Comparison of ENCODE assay signal across 16 mouse cellular contexts in genomic region chr12:4407085-4407484, GRCm38 (mm10).
DNase-seq lines count a peak whose midpoint lies in the region; ATAC-seq and TF ChIP-seq lines count a peak whose summit lies in the region.
"Had no signal": no experiment of that assay in that cellular context is flagged by ENCODE, and none has a peak within 500 bp of the region (broad histone marks: within the 10 kb centered on the region; RNA-seq: fewer than 3 reads in every experiment).

No protein-coding gene starts in this region.

- no peak overlapping the region for H3K9ac ChIP-seq in hindbrain, postnatal 0 days (replicated peaks; ENCODE audit: low read length)
- H3K9ac ChIP-seq in hindbrain, embryonic 14.5 days, result no peak overlapping the region
- H3K9ac ChIP-seq in lung, postnatal 0 days (replicated peaks; ENCODE audit: low read depth), result no peak overlapping the region
- H3K9ac ChIP-seq: embryonic facial prominence, embryonic 15.5 days; liver, embryonic 14.5 days; midbrain, embryonic 13.5 days had no signal

- H3K27ac ChIP-seq in hindbrain, postnatal 0 days, result no peak overlapping the region
- H3K27ac ChIP-seq in hindbrain, embryonic 14.5 days, result no peak overlapping the region
- H3K27ac ChIP-seq in lung, postnatal 0 days (ENCODE audit: low read length), result no peak overlapping the region
- H3K27ac ChIP-seq: embryonic facial prominence, embryonic 15.5 days; liver, embryonic 14.5 days; midbrain, embryonic 13.5 days had no signal

- DNase-seq in cerebellum, adult 9-10 months, result peak; percentile 13
- no peak for DNase-seq in cerebellum, postnatal 36 days
- DNase-seq in hindbrain, postnatal 0 days (ENCODE audit: low spot score), result peak; percentile 26
- no peak for DNase-seq in hindbrain, embryonic 14.5 days (ENCODE audit: low spot score)
- DNase-seq in brain, adult 2 months (ENCODE audit: low read depth, low spot score), result peak; percentile 66
- DNase-seq in kidney, postnatal 14 days, result peak; percentile 57
- no peak for DNase-seq in heart, postnatal 4 days
- no peak for DNase-seq in lung, postnatal 0 days (ENCODE audit: low spot score)
- DNase-seq: adrenal gland, postnatal 36 days; cerebellum, adult 9-11 months; thymus, postnatal 25 days had no signal

- no peaks in the 10 kb centered on the region for H3K27me3 ChIP-seq in hindbrain, postnatal 0 days (ENCODE audit: insufficient read depth, low read length)
- no peaks in the 10 kb centered on the region for H3K27me3 ChIP-seq in hindbrain, embryonic 14.5 days (ENCODE audit: control insufficient read depth, insufficient read depth, low read length)
- H3K27me3 ChIP-seq in lung, postnatal 0 days (replicated peaks; ENCODE audit: insufficient read depth, low read length), result no peaks in the 10 kb centered on the region
- H3K27me3 ChIP-seq: embryonic facial prominence, embryonic 15.5 days; midbrain, embryonic 13.5 days had no signal

- no peak for TF ChIP-seq CTCF in hindbrain, postnatal 0 days (IDR thresholded peaks at IDR 0.05; ENCODE audit: low read depth)
- TF ChIP-seq CTCF in lung, postnatal 0 days (IDR thresholded peaks at IDR 0.05), result no peak

- no peak overlapping the region for H3K4me3 ChIP-seq in hindbrain, postnatal 0 days (ENCODE audit: low read length)
- H3K4me3 ChIP-seq in hindbrain, embryonic 14.5 days (replicated peaks; ENCODE audit: low read length), result no peak overlapping the region
- no peak overlapping the region for H3K4me3 ChIP-seq in lung, postnatal 0 days (ENCODE audit: low read depth, low read length)
- H3K4me3 ChIP-seq: embryonic facial prominence, embryonic 15.5 days; midbrain, embryonic 13.5 days; myocyte had no signal

- ATAC-seq in hindbrain, postnatal 0 days, result no peak
- ATAC-seq in hindbrain, embryonic 14.5 days (ENCODE audit: low FRiP score), result no peak
- no peak for ATAC-seq in lung, postnatal 0 days
- ATAC-seq: inflammation-experienced regulatory T-cells, adult 6 months; midbrain, embryonic 13.5 days had no signal

- no peaks in the 10 kb centered on the region for H3K9me3 ChIP-seq in hindbrain, postnatal 0 days (ENCODE audit: low read length)
- no peaks in the 10 kb centered on the region for H3K9me3 ChIP-seq in hindbrain, embryonic 14.5 days (ENCODE audit: control insufficient read depth, low read length)
- no peaks in the 10 kb centered on the region for H3K9me3 ChIP-seq in lung, postnatal 0 days (ENCODE audit: low read length)
- H3K9me3 ChIP-seq: embryonic facial prominence, embryonic 15.5 days; midbrain, embryonic 13.5 days had no signal

- no peak overlapping the region for H3K4me2 ChIP-seq in hindbrain, postnatal 0 days (ENCODE audit: low read depth, low read length)
- no peak overlapping the region for H3K4me2 ChIP-seq in hindbrain, embryonic 14.5 days (replicated peaks)
- no peak overlapping the region for H3K4me2 ChIP-seq in lung, postnatal 0 days (replicated peaks; ENCODE audit: low read depth, low read length)
- H3K4me2 ChIP-seq: embryonic facial prominence, embryonic 15.5 days; midbrain, embryonic 13.5 days had no signal

- no peaks in the 10 kb centered on the region for H3K36me3 ChIP-seq in hindbrain, postnatal 0 days (ENCODE audit: insufficient read depth, low read length)
- H3K36me3 ChIP-seq in hindbrain, embryonic 14.5 days (replicated peaks; ENCODE audit: control insufficient read depth, insufficient read depth), result no peaks in the 10 kb centered on the region
- no peaks in the 10 kb centered on the region for H3K36me3 ChIP-seq in lung, postnatal 0 days (ENCODE audit: insufficient read depth, low read length)
- H3K36me3 ChIP-seq: embryonic facial prominence, embryonic 15.5 days; midbrain, embryonic 13.5 days had no signal

- no peak for TF ChIP-seq EP300 in lung, postnatal 0 days (IDR thresholded peaks at IDR 0.05)

- 40% methylated on average over 2 of the region's 2 CpGs for WGBS in hindbrain, postnatal 0 days
- WGBS in hindbrain, embryonic 14.5 days, result 60% methylated on average over 2 of the region's 2 CpGs
- 50% methylated on average over 2 of the region's 2 CpGs for WGBS in lung, postnatal 0 days

- H3K4me1 ChIP-seq in hindbrain, postnatal 0 days (ENCODE audit: insufficient read depth, low read length), result no peaks in the 10 kb centered on the region
- H3K4me1 ChIP-seq in hindbrain, embryonic 14.5 days (replicated peaks; ENCODE audit: control insufficient read depth, insufficient read depth, low read length), result no peaks in the 10 kb centered on the region
- no peaks in the 10 kb centered on the region for H3K4me1 ChIP-seq in lung, postnatal 0 days (ENCODE audit: insufficient read depth, low read depth, low read length)
- H3K4me1 ChIP-seq: embryonic facial prominence, embryonic 15.5 days; midbrain, embryonic 13.5 days had no signal

Comparison
In these comparisons a context has a peak if more than half of its experiments do, and no peak if none do; other contexts are left out.
1. DNase-seq: peak in cerebellum, adult 9-10 months (single experiment), hindbrain, postnatal 0 days (single experiment), brain, adult 2 months (single experiment) and kidney, postnatal 14 days (single experiment); none in cerebellum, postnatal 36 days (0 of 2), hindbrain, embryonic 14.5 days (single experiment), heart, postnatal 4 days (single experiment) and lung, postnatal 0 days (single experiment).